Mouse (Mus musculus): Measurements from ENCODE around the gene Ltb4r1. TPM values are rescaled to one million over a fixed set of nuclear protein-coding genes. Genes with fewer than 3 reads are reported as not detected.

Ltb4r1 gene
- polyA plus RNA-seq (2012; rRNA removed): 4.9 and 8.2 TPM in 2 replicates

DNA sequence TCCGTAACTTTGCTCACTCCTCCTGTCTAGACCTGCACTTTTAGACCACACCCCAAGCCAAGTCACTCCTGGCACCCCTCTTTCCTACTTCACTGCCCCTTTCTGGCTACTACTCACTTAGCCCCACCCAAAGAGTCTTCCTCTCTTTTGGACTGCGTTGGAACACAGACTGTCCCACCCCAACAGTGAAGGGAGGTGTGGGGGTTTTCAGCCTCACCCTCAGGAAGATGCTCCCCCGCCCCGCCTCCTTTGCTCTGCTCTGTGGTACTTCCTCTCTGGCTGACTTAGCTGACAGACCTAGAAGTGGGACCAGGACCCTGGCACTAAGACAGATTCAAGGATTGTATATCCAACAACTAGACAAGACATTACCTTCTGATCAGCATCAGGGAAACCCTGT lies at the start of gene Ltb4r1:
Gene Ltb4r1 (plus strand): TSS at position 267 of the 400 bp plus-strand sequence.
- no peak for DNase-seq (ENCODE audit: low read depth, low spot score)
- 54% methylated on average over 4 of the region's 4 CpGs for WGBS

- 96% methylated on average over 6 of the region's 6 CpGs for WGBS
- DNase-seq (ENCODE audit: low read depth, low spot score): no peak
Measured at GRCm38 (mm10) chr14:55716271-55716670, 49.5 kb upstream of the Ltb4r1 start.

- 86% methylated on average over 8 of the region's 8 CpGs for WGBS
- DNase-seq (ENCODE audit: low read depth, low spot score): no peak
Measured at GRCm38 (mm10) chr14:55716884-55717283, 48.9 kb upstream of the Ltb4r1 start.

GRCm38 (mm10) chr14:55719737-55720136 lies 46.0 kb upstream of the Ltb4r1 start:
- no peak for DNase-seq (ENCODE audit: low read depth, low spot score)
- WGBS: 92% methylated on average over 6 of the region's 6 CpGs

DNA sequence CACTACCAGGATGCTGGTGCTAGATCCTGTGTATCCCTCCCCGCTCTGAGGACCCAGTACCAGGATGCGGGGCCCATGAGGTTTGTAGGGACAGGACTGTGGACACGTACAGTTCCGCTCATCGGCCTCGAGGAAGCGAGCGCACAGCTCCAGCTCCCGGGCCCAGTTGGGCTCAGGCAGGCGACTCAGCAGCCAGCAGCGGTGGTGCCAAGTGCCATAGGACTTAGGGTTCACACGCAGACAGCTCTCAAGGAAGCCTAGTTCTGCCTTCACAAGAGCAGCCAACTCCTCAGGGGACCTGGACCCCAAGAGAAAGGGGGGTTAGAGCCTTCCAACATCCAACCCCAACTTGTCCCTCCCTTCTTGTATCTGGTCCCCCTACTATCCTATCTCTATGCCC lies 45.1 kb upstream of the Ltb4r1 start:
- WGBS: 94% methylated on average over 12 of the region's 12 CpGs
- DNase-seq (ENCODE audit: low read depth, low spot score): no peak

DNA sequence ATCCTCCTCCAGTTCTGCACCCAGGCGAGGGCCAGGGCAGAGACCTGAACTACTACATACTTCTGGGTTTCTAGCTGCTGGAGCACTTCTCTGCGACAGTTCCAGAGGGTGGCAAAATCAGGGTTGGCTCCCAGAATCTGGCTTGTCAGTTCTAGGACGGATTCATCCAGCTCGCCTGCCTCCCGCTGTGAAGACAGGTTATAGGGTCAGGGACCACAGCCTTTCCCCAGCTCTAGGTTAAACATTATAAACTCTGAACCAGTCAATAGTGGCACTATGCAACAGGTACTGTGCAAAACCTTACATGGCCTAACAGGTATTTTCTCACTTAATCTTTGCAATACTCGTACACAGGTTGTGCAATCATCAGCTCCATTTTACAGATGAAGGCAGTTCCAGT lies 44.7 kb upstream of the Ltb4r1 start:
- DNase-seq (ENCODE audit: low read depth, low spot score): no peak
- 84% methylated on average over 6 of the region's 6 CpGs for WGBS

GRCm38 (mm10) chr14:55721700-55722437 lies 43.9 kb upstream of the Ltb4r1 start, which contains the start of gene Rabggta:
TSS of gene Rabggta (minus strand) at chr14:55722263.
- under 1% methylated on average over 50 of the region's 50 CpGs for WGBS
- DNase-seq (ENCODE audit: low read depth, low spot score): peak; percentile 86

- no peak for DNase-seq (ENCODE audit: low read depth, low spot score)
- WGBS: 51% methylated on average over 8 of the region's 8 CpGs
Measured at GRCm38 (mm10) chr14:55722438-55722945, 43.3 kb upstream of the Ltb4r1 start.

DNA sequence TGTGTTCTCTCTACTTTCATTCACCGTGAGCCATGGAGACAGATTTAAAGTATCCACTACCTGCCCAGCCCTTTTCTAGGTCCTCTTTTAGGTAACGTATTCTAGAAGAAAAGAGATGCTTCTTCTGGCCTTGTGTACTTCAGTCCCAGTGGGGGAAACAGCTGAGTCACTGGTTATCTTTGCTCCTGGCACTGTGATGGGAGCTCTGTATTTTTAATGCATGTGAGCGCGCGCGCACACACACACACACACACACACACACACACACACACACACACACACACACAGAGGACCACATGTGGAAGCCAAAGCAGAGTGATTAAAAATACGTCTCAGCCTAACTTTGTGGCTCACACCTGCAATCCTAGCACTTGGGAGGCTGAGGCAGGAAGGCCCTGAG lies 42.3 kb upstream of the Ltb4r1 start:
- 94% methylated on average over 7 of the region's 7 CpGs for WGBS
- no peak for DNase-seq (ENCODE audit: low read depth, low spot score)

DNA sequence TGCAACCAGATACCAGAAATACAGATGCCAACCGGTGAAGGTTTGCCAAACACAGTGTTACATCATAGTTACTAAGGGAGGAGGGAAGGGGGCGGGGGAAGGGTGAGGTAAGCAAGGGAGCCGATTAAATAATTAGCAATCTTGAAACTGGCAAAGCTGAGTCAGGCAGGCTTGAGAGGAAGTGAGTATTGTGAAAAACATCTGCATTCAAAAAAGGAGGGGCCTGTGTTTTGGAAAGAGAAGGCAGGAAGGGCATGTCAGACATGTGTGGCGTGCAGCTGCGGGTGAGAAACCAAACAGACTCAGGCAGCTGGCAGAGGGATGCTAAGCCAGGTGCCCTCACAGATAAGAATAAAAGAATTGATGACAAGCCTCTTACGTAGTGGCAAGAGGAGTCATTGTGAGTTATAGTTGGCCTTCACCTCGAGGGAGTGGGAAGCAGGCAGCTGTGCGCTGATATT lies 41.3 kb upstream of the Ltb4r1 start:
- 27% methylated on average over 8 of the region's 8 CpGs for WGBS
- no peak for DNase-seq (ENCODE audit: low read depth, low spot score)

DNA sequence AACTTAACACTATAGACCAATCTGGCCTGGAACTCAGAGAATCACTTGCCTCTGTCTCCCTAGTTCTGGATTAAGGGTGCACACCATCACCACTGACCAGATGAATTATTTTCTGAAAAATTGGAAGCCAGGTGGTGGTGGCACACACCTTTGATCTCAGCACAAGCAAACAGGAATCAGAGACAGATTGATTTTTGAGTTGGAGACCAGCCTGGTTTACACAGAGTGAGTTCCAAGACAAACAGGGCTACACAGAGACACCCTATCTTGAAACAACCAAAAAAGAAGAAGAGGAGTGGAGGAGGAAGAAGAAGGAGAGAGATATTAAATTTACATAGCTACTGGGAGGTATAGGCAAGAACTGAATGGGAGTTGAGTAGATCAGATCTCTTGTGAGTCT lies 39.5 kb upstream of the Ltb4r1 start:
- no peak for DNase-seq (ENCODE audit: low read depth, low spot score)

DNA sequence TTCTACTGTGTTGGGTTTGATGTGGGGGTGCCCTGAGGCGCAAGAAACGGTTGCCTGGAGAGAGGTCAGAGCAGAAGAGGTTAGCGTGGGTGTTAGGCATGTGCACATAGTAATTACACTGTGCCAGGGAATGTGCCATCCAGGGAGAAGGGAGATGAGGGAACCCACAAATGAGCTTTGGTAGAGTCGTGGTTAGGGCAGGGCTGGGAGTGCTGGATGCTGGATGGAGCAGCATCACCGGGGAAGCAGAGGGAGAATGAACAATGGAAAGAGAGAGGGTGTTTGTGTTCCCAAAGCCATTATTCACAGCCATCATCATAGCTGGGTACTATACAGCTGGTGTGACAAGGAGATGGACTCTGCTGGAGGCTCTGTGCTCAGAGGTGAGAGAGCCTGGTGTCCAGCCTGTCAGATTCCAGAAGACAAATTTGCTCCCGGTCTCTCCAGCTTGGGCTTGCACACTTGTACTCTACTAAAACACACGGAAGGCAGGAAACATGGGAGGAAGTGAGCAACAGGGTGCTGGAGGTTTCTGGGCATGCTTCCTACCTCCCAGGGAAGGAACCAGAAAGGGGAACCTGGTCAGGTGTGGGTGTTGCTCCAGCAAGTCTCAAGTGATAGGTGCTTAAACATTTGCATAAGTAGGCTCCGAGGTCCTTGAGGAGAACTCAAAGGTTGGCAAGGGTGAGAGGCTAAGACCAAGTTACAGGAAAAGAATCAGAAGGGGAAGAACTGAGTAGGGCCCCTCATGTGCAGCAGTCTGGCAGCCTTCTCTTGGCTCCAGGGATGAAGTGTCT lies 37.7 kb upstream of the Ltb4r1 start:
- WGBS: 65% methylated on average over 8 of the region's 8 CpGs
- no peak for DNase-seq (ENCODE audit: low read depth, low spot score)

DNA sequence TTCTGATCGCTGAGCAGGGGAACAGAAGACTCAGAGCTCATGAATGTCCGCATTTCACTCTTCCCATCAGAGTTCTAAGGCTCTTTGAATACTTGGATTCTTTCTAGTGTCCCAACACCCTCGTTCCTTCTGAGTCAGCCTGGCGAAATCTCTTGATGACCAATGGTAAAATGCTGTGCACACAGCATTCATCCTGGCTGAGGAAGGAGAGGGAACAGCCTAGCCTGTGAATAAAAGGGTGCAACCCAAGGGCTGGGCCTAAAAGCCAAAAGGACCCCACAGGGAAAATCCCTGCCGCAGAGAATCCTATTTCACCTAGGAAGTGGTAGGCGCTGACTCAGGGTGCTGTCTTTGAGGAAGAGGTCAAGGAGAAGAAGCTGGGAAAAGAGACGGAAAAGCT lies 35.6 kb upstream of the Ltb4r1 start:
- WGBS: 82% methylated on average over 7 of the region's 7 CpGs

GRCm38 (mm10) chr14:55730531-55731032 lies 35.2 kb upstream of the Ltb4r1 start:
- 73% methylated on average over 7 of the region's 7 CpGs for WGBS
- DNase-seq (ENCODE audit: low read depth, low spot score): no peak

More for the DNA sequence above, 35.6 kb upstream of the Ltb4r1 start:
- DNase-seq (ENCODE audit: low read depth, low spot score): no peak

DNA sequence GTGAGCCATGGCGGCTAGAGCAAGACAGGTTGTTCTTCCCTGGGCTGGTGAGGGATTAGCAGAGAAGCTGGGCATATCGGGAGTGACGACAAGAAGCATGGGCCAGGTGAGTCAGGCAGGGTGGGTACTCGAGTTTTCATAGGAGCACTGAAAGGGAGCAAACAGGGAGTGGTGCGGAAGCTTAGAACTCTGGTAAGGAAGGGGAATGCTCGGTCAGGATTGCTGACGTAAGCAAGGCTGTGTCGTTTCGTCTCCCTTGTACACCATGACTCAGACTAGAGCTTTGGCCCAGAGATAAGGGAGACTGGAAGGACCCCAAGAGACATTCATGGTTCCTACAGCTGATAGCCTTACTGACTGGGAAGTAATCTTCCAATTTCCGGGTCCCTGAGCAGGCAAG lies 31.9 kb upstream of the Ltb4r1 start:
- no peak for DNase-seq (ENCODE audit: low read depth, low spot score)
- 51% methylated on average over 10 of the region's 10 CpGs for WGBS

- WGBS: 43% methylated on average over 7 of the region's 7 CpGs
- DNase-seq (ENCODE audit: low read depth, low spot score): no peak
Measured at GRCm38 (mm10) chr14:55734869-55735268, 30.9 kb upstream of the Ltb4r1 start.

- no peak for DNase-seq (ENCODE audit: low read depth, low spot score)
- 17% methylated on average over 3 of the region's 3 CpGs for WGBS
Measured at GRCm38 (mm10) chr14:55735334-55735733, 30.4 kb upstream of the Ltb4r1 start.

DNA sequence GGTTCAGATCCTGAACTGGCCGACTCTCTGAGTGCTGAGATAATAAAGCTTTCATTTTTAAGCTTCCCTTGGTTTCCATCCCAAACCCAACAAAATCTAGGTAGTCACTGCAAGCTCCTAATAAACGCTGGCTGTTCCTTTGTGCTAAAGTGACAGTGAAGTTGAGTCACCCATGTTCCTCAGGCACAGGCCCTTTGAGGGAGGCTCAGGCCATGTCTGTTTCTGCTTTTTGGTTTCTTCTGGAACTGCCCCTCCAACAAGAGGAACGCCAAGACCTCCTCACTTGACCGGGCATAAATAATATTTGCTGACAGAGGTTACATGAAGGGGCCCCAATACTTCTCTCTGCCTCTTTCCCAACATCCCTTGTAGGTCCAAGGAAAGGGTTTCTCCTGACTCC lies 30.0 kb upstream of the Ltb4r1 start:
- 31% methylated on average over 4 of the region's 4 CpGs for WGBS
- DNase-seq (ENCODE audit: low read depth, low spot score): no peak

DNA sequence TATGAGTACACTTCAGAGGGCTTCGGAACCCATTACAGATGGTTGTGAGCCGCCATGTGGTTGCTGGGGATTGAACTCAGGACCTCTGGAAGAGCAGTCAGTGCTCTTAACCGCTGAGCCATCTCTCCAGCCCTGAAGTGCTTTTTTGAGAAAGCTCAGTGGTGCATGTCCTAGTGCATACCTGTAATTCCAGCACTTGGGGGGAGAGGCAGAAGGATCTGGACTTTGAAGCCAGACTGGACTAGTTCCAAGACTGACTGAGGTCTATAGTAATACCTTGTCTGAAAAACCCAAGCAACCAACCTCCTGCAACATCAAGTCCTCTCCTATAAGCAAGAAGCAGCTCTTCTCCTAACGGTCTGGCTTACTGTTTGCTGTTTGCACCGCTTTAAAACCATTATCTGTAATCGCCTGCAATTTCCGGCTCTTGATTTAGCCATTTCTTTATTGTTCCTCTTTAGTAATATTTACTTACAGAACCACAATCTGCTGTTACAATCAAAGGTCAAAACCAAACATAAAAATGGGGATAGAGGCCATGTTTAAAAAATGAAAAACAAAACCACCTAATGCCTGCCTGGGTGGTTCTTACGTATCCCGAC lies 28.6 kb upstream of the Ltb4r1 start:
- 43% methylated on average over 9 of the region's 9 CpGs for WGBS
- no peak for DNase-seq (ENCODE audit: low read depth, low spot score)

- 16% methylated on average over 10 of the region's 10 CpGs for WGBS
- no peak for DNase-seq (ENCODE audit: low read depth, low spot score)
Measured at GRCm38 (mm10) chr14:55743711-55744110, 22.1 kb upstream of the Ltb4r1 start.
